Mouse (Mus musculus) Muller cell, postnatal 12 days (primary cell): Measurements from ENCODE around the gene Ccdc188.
A peak's percentile ranks its signal among the peaks of the same experiment; 100 is the strongest.

Experiments
- DNase-seq: peaks from one replicate; pipeline ENCODE4 v3.0.0-alpha.2; 2015; ENCODE audit errors: inconsistent ontology term

Gene Ccdc188

GRCm38 (mm10) chr16:18201620-18202019 lies 16.1 kb upstream of the Ccdc188 start:
- DNase-seq, result no peak

GRCm38 (mm10) chr16:18202061-18202460 lies 15.6 kb upstream of the Ccdc188 start:
- no peak for DNase-seq

DNA sequence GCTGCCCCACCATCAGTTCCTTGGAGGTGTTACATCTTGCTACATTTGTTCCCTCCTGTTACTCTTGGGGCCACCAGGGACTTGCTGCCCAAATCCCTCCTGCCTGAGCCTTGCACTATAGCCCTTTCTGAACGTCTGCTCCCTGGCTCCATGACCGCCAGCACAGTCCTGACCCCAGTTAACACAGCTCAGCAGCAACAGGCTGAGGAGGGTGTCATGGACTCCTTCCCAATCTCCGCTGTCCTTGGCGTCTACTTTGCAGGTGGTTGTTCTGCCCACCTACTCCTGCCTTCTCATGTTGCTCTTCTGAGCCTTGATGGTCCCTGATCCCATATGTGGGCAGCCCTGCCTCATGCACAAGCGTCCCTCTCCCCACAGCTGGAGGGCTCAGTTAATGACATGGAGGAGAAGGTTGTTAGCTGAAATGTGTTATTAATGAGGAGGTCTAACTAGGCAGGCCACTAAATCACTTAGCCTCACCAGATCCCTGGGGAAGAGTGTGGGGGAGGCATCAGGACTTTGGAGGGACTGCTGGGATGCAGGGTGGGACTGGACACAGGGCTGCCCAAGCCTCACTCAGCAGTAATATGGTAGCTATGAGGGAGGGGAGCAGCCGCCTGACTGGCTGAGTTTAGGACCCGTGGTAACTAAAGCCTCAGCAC lies 14.1 kb upstream of the Ccdc188 start:
- DNase-seq, result no peak

DNA sequence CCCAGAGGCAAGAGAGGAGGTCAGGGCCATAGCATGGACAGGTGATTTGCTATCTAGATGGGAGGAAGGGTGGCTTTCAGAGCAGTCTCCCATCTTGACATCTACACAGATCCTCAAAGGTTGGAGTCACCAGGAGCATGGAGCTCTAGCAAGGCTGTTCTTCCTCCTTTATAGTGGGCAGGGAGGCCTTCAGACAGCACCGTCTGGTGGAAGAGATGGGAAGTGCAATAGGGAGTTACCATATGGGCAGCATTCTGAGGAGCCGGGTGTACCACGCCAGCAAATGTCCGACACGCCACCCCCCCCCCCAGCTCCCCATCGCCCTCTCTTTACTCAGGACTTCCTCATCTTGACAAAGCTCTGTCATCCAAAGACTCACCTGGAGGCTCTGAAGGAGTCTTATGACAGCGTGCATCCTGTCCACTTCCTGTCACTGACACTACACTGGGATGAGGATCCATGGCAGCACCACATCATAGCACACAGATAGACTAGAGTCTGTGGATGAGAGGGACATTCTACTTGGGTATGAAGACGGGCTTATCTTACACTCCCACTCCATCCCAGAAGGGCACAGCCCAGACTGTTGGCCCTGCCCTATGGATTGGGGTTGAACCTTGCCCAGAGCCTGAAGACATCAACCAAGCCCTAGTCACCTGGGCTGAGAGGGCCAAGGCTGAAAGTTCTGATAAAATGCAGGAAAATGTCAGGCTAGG lies 6.8 kb upstream of the Ccdc188 start:
- peak; percentile 37 for DNase-seq

GRCm38 (mm10) chr16:18211417-18212171 lies 6.1 kb upstream of the Ccdc188 start:
- DNase-seq, result peak; percentile 86

DNA sequence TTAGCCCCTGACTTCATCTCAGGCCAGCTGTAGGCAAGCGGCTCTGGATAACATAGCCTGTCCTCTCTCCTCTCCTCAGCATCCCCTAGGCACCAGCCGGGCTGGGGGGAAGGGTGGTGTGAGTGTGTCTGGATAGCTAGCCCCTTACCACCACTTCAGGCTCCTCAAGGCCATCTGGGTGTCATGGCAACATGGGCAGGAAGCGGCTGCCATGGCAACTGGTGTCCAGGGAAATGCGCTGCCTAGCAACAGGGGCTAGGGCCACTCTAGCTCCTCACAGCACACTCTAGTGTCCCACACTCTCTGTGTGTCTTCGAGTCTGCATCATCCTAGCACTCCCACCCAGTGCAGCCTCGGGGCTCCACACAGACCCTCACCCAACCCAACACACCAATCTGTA lies 4.0 kb upstream of the Ccdc188 start:
- no peak for DNase-seq

DNA sequence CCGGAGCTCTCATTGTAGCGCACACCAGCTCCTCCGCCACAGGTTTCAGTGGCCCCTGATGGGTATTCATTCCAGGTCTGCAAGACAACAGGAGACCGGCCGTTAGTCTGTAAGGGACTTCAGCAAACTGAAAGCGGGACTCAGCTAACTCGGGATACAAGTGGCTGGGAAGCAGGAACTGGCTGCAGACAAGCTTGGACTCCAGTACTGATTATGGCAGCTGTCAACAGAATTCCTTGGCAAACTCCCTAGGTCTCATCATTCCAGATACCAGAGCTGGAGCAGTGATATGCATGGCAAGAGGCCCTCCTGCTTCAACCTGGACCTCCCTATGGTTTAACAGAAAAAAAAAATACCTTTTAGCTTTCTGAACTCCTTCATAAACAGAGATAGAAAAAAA lies 2.8 kb upstream of the Ccdc188 start:
- no peak for DNase-seq

DNA sequence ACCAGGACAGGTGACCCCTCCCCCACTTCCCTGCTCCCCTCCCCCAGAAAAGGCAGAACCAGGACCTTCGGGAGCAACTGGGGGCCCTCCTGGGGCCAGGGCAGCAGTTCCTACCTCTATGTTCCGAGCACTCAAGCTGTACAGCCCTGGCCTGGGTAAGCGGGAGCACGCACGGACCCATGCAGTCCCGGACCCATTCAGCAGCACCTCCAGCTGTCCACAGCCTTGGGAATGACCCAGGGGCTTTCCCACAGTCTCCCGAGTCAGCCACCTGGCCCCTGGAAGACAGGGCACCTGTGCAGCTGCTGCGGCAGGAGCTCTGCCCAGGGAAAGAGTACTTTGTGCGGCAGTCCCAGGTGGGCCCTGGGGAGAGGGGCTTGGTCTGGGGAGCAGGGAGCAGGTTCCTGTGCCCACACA lies 909 bp downstream of the Ccdc188 start:
- no peak for DNase-seq

- DNase-seq, result no peak
Measured at GRCm38 (mm10) chr16:18220001-18220400, 2.3 kb downstream of the Ccdc188 start.

- no peak for DNase-seq
Measured at GRCm38 (mm10) chr16:18220856-18221542, 3.3 kb downstream of the Ccdc188 start.

DNA sequence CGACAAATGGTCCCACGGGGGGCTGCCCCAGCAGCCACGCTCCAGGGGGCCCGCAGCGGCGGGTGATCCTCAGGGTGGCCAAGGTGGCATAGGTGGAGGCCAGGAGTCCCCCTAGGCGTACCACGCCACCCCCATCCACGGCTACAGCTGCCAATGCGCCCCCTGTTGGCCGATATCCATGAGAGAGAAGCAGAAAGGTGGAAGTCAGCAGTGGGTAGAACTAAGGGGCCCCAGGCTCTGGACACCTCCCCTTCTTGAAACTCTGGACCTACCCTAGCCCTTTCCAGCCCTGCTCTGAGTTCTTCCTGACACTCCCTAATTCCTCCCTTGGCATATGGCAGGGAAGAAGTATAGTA lies 3.8 kb downstream of the Ccdc188 start:
- DNase-seq, result no peak

GRCm38 (mm10) chr16:18222188-18222587 lies 4.5 kb downstream of the Ccdc188 start:
- no peak for DNase-seq

GRCm38 (mm10) chr16:18227187-18227586 lies 9.5 kb downstream of the Ccdc188 start:
- no peak for DNase-seq

DNA sequence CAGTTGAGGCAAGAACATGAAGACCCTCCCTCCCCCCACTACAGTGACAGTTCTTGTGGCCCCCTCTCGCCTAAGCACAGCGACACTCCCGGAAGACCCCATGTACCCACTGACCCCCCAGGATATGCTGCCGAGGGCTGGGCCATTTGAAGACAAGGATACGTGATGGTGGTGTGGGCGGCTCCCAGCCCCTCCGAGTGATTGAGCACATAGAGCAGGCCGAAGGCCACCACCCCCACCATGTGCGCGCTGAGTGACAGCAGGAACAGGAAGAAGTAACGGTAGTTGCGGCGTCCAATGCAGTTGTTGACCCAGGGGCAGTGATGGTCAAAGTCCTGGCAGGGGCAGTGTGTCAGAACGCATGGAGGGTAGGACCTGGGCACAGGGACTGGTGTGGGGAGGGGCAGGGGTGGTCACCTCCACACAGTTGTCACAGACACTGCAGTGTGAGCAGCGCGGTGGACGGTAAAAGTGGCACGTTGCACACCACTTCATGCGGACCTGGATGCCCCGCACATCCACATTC lies 10.3 kb downstream of the Ccdc188 start:
- DNase-seq, result no peak

DNA sequence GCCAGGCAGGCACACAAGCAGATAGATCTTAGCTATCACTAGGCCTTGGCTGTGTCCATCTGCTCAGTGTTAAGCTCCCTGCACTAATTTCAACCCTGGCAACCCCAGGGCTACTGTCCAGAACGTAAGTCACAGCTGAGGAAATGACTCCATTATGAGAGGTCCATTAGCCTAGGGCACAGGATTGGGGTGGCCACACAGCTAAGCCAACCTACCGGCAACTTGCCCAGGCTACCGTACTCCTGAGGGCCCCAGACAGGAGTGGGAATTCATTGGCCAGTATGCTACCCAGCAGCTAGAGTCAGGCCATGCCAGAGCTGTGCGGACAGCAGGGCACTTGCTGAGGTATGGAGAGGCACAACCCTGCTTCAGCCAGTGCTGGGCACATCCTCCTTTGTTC lies 11.2 kb downstream of the Ccdc188 start:
- no peak for DNase-seq

- DNase-seq, result peak; percentile 58
Measured at GRCm38 (mm10) chr16:18229622-18230021, 11.9 kb downstream of the Ccdc188 start.

- DNase-seq, result no peak
Measured at GRCm38 (mm10) chr16:18230617-18231016, 12.9 kb downstream of the Ccdc188 start.

DNA sequence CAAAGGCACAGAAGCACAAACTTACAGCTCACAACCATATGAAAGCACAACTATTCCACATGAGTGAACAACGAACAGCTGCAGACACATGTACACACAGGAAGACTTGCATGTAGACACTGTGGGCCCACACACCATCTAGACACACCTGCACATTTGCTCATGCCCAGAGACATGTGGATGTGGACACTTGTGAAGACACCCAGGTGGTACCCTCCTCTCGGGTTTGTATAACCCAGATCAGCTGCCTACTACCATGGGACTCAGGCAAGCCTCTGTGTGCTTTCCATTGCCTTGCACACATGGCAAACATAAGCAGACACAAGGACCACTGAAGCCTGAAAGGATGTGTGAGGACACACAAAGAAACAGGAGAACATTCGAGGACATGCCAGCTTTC lies 13.4 kb downstream of the Ccdc188 start:
- no peak for DNase-seq

DNA sequence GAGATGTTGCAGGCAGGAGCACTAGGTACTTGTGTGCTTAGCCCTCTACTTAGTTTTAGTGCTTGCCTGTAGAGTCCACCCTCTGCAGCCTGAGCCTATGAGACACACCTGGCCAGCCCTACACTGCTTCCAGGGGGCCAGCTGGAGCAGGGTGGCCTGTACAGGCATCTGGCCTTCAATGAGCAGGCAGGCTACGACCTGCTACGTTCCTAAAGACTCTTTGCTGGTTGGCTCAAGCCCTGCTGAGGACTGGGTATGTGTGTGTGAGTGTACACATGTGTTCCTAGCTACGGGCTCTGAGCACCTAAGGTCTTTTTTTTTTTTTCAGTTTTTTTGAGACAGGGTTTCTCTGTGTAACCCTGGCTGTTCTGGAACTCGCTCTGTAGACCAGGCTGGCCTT lies 13.8 kb downstream of the Ccdc188 start:
- no peak for DNase-seq

DNA sequence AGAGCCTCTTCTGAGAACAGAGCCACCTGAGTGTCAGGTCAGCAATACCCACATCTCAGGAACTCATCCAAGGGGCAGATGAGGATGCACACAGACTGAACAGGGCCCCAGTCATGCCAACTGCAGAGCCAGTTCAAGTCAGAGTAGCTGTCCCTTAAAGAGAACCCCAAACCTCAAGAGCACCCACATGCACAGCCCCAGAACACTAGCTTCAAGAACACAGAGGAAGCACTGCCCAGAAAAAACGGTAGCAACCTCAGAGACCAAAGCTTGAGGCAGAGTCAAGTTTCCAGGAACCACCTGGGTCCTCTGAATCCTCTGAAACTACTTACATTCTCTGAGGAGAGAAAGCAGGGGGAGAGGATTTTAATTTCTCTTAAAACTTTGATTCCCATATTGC lies 15.8 kb downstream of the Ccdc188 start:
- no peak for DNase-seq

GRCm38 (mm10) chr16:18233919-18234670 lies 16.4 kb downstream of the Ccdc188 start:
- peak; percentile 42 for DNase-seq
